Mouse (Mus musculus) left cerebral cortex, adult 11 months (tissue): ENCODE data around the gene Rasl12.

Experiments used
- DNase-seq: peaks from one replicate; pipeline ENCODE4 v3.0.0; 2022; ENCODE audit warnings: low spot score

Gene Rasl12

GRCm38 (mm10) chr9:65398279-65398678, at the start of gene Rasl12:
Rasl12 (plus strand) TSS chr9:65398506.
- DNase-seq, result no peak

GRCm38 (mm10) chr9:65353251-65353650, 45.1 kb upstream of the Rasl12 start:
- DNase-seq, result no peak

GRCm38 (mm10) chr9:65356561-65356960, 41.7 kb upstream of the Rasl12 start:
- no peak for DNase-seq

GRCm38 (mm10) chr9:65356971-65357370, 41.3 kb upstream of the Rasl12 start:
- DNase-seq, result no peak

- no peak for DNase-seq
Observed at GRCm38 (mm10) chr9:65358956-65359480, 39.3 kb upstream of the Rasl12 start.

GRCm38 (mm10) chr9:65360641-65361448, 37.5 kb upstream of the Rasl12 start, which contains the start of gene Ubap1l:
Ubap1l (plus strand) TSS chr9:65361041.
- no peak for DNase-seq

- DNase-seq, result no peak
Observed at GRCm38 (mm10) chr9:65363684-65364083, 34.6 kb upstream of the Rasl12 start.

- DNase-seq, result no peak
Observed at GRCm38 (mm10) chr9:65365721-65366120, 32.6 kb upstream of the Rasl12 start.

GRCm38 (mm10) chr9:65371756-65372155, 26.6 kb upstream of the Rasl12 start:
- no peak for DNase-seq

GRCm38 (mm10) chr9:65372449-65372848, 25.9 kb upstream of the Rasl12 start:
- no peak for DNase-seq

GRCm38 (mm10) chr9:65374468-65375162, 23.7 kb upstream of the Rasl12 start:
- DNase-seq, result no peak

GRCm38 (mm10) chr9:65375163-65375934, 23.0 kb upstream of the Rasl12 start:
- no peak for DNase-seq

GRCm38 (mm10) chr9:65381017-65381590, 17.2 kb upstream of the Rasl12 start:
- no peak for DNase-seq

GRCm38 (mm10) chr9:65382031-65382750, 16.1 kb upstream of the Rasl12 start:
- no peak for DNase-seq

- DNase-seq, result no peak
Observed at GRCm38 (mm10) chr9:65382751-65383097, 15.6 kb upstream of the Rasl12 start.

- DNase-seq, result no peak
Observed at GRCm38 (mm10) chr9:65384276-65384675, 14.0 kb upstream of the Rasl12 start.

- no peak for DNase-seq
Observed at GRCm38 (mm10) chr9:65386373-65387140, 11.7 kb upstream of the Rasl12 start.

- DNase-seq, result no peak
Observed at GRCm38 (mm10) chr9:65390752-65391612, 7.3 kb upstream of the Rasl12 start.

GRCm38 (mm10) chr9:65391613-65391964, 6.7 kb upstream of the Rasl12 start, which contains the start of gene Kbtbd13:
Kbtbd13 (minus strand) TSS chr9:65391652.
- DNase-seq, result no peak
